10 mouse cellular contexts compared by ENCODE assay signal in genomic region chr7:35035141-35035553, GRCm38 (mm10). TPM values are rescaled to one million over a fixed set of nuclear protein-coding genes. Genes with fewer than 3 reads are reported as not detected.
DNase-seq lines count a peak whose midpoint lies in the region; ATAC-seq and TF ChIP-seq lines count a peak whose summit lies in the region.
"Had no signal": no experiment of that assay in that cellular context is flagged by ENCODE, and none has a peak within 500 bp of the region (broad histone marks: within the 10 kb centered on the region; RNA-seq: fewer than 3 reads in every experiment).

No protein-coding gene starts in this region.

- 0 out of 2 replicates have a peak overlapping the region, but pooled peaks have one; percentile 17 for H3K27ac ChIP-seq in embryonic facial prominence, embryonic 12.5 days
- H3K27ac ChIP-seq in embryonic facial prominence, embryonic 10.5 days (replicated peaks) = no peak overlapping the region
- H3K27ac ChIP-seq in midbrain, postnatal 0 days (ENCODE audit: low read depth, low read length) = no peak overlapping the region
- H3K27ac ChIP-seq in midbrain, embryonic 13.5 days = no peak overlapping the region
- peak overlapping the region; percentile 57 for H3K27ac ChIP-seq in limb, embryonic 15.5 days
- H3K27ac ChIP-seq: limb, embryonic 12.5 days had no signal

- H3K4me1 ChIP-seq in embryonic facial prominence, embryonic 12.5 days = 0 out of 2 replicates have a peak, but pooled peaks cover 12% of the 10 kb centered on the region
- H3K4me1 ChIP-seq in embryonic facial prominence, embryonic 10.5 days = peaks cover 14% of the 10 kb centered on the region
- H3K4me1 ChIP-seq in midbrain, postnatal 0 days (ENCODE audit: insufficient read depth, low read length) = peaks cover 3% of the 10 kb centered on the region
- H3K4me1 ChIP-seq in midbrain, embryonic 13.5 days (replicated peaks) = peaks cover 20% of the 10 kb centered on the region
- peaks cover 30% of the 10 kb centered on the region for H3K4me1 ChIP-seq in limb, embryonic 15.5 days

- no peak overlapping the region for H3K4me2 ChIP-seq in embryonic facial prominence, embryonic 12.5 days (replicated peaks)
- no peak overlapping the region for H3K4me2 ChIP-seq in midbrain, postnatal 0 days (ENCODE audit: low read depth, low read length, poor library complexity, severe bottlenecking)
- no peak overlapping the region for H3K4me2 ChIP-seq in midbrain, embryonic 13.5 days (replicated peaks)
- H3K4me2 ChIP-seq in limb, embryonic 15.5 days = no peak overlapping the region
- H3K4me2 ChIP-seq: limb, embryonic 12.5 days had no signal

- no peaks in the 10 kb centered on the region for H3K9me3 ChIP-seq in embryonic facial prominence, embryonic 12.5 days
- no peaks in the 10 kb centered on the region for H3K9me3 ChIP-seq in embryonic facial prominence, embryonic 10.5 days
- H3K9me3 ChIP-seq in midbrain, postnatal 0 days (ENCODE audit: low read length) = no peaks in the 10 kb centered on the region
- no peaks in the 10 kb centered on the region for H3K9me3 ChIP-seq in midbrain, embryonic 13.5 days
- H3K9me3 ChIP-seq in limb, embryonic 15.5 days = no peaks in the 10 kb centered on the region
- H3K9me3 ChIP-seq: limb, embryonic 12.5 days had no signal

- no peak for ATAC-seq in embryonic facial prominence, embryonic 12.5 days (ENCODE audit: insufficient number of reproducible peaks, insufficient read depth, low FRiP score, low TSS enrichment)
- ATAC-seq in midbrain, postnatal 0 days (ENCODE audit: low FRiP score) = no peak
- no peak for ATAC-seq in midbrain, embryonic 13.5 days
- no peak for ATAC-seq in limb, embryonic 15.5 days (ENCODE audit: insufficient number of reproducible peaks, low FRiP score, low TSS enrichment, low read depth)
- ATAC-seq in megakaryocyte, adult 5-6 weeks (ENCODE audit: poor library complexity, severe bottlenecking) = no peak
- ATAC-seq: forebrain, postnatal 0 days had no signal

- H3K9ac ChIP-seq in embryonic facial prominence, embryonic 12.5 days = no peak overlapping the region
- H3K9ac ChIP-seq in midbrain, postnatal 0 days (replicated peaks; ENCODE audit: low read length, poor library complexity, severe bottlenecking) = 0 out of 2 replicates have a peak overlapping the region, but pooled peaks have one; percentile 8
- no peak overlapping the region for H3K9ac ChIP-seq in midbrain, embryonic 13.5 days (replicated peaks)
- no peak overlapping the region for H3K9ac ChIP-seq in limb, embryonic 15.5 days
- H3K9ac ChIP-seq: forebrain, postnatal 0 days; limb, embryonic 12.5 days had no signal

- no peak overlapping the region for H3K4me3 ChIP-seq in embryonic facial prominence, embryonic 12.5 days
- no peak overlapping the region for H3K4me3 ChIP-seq in embryonic facial prominence, embryonic 10.5 days
- no peak overlapping the region for H3K4me3 ChIP-seq in midbrain, postnatal 0 days (ENCODE audit: low read depth, low read length)
- H3K4me3 ChIP-seq in midbrain, embryonic 13.5 days (replicated peaks) = no peak overlapping the region
- H3K4me3 ChIP-seq in limb, embryonic 15.5 days = no peak overlapping the region
- H3K4me3 ChIP-seq: limb, embryonic 12.5 days had no signal

- DNase-seq in embryonic facial prominence, embryonic 10.5 days (ENCODE audit: low spot score) = no peak
- peak; percentile 65 for DNase-seq in midbrain, postnatal 0 days (ENCODE audit: low spot score)
- DNase-seq in ovary, adult 18-20 months (ENCODE audit: low spot score) = no peak
- DNase-seq in right cerebral cortex, postnatal 36 days (ENCODE audit: low spot score in 2 of 2) = no peak
- DNase-seq: forebrain, postnatal 0 days had no signal

- peaks cover 40% of the 10 kb centered on the region for H3K36me3 ChIP-seq in embryonic facial prominence, embryonic 12.5 days
- peaks cover 91% of the 10 kb centered on the region for H3K36me3 ChIP-seq in embryonic facial prominence, embryonic 10.5 days (replicated peaks)
- H3K36me3 ChIP-seq in midbrain, postnatal 0 days (ENCODE audit: insufficient read depth, low read length) = peaks cover 11% of the 10 kb centered on the region; the same call in 1 of the 2 replicates
- H3K36me3 ChIP-seq in midbrain, embryonic 13.5 days = peaks cover 31% of the 10 kb centered on the region
- H3K36me3 ChIP-seq in limb, embryonic 15.5 days = peaks cover 37% of the 10 kb centered on the region

- no peak; the same call in 1 of the 2 replicates for TF ChIP-seq CTCF in midbrain, postnatal 0 days (IDR thresholded peaks at IDR 0.05)

- WGBS in embryonic facial prominence, embryonic 12.5 days = 28% methylated on average over 6 of the region's 6 CpGs
- WGBS in embryonic facial prominence, embryonic 10.5 days = 41% methylated on average over 6 of the region's 6 CpGs
- WGBS in midbrain, postnatal 0 days = 44% methylated on average over 6 of the region's 6 CpGs
- 55% methylated on average over 6 of the region's 6 CpGs for WGBS in midbrain, embryonic 13.5 days
- WGBS in limb, embryonic 15.5 days = 25% methylated on average over 6 of the region's 6 CpGs

- H3K27me3 ChIP-seq in embryonic facial prominence, embryonic 12.5 days = no peaks in the 10 kb centered on the region
- H3K27me3 ChIP-seq in embryonic facial prominence, embryonic 10.5 days (replicated peaks; ENCODE audit: low read depth, poor library complexity, severe bottlenecking) = no peaks in the 10 kb centered on the region
- no peaks in the 10 kb centered on the region for H3K27me3 ChIP-seq in midbrain, postnatal 0 days (ENCODE audit: insufficient read depth, low read length)
- H3K27me3 ChIP-seq in midbrain, embryonic 13.5 days = no peaks in the 10 kb centered on the region
- no peaks in the 10 kb centered on the region for H3K27me3 ChIP-seq in limb, embryonic 15.5 days
- H3K27me3 ChIP-seq: limb, embryonic 12.5 days had no signal

RNA-seq across cellular contexts. Expression of gene Cebpg, which starts 21.2 kb away (rescaled TPM):
- 49.9 and 55.8 TPM in 2 replicates for polyA plus RNA-seq in embryonic facial prominence, embryonic 12.5 days (2016; fragmentation: Nextera tagmentation; extraction: Ambion mirVana)
- polyA plus RNA-seq in embryonic facial prominence, embryonic 10.5 days (2016; fragmentation: Nextera tagmentation; extraction: Ambion mirVana) = 42.9 and 46.8 TPM in 2 replicates
- 13.9 and 31.9 TPM in 2 replicates for total RNA-seq in midbrain, postnatal 0 days (2014; rRNA removed)
- polyA plus RNA-seq in midbrain, postnatal 0 days (2015; fragmentation: Nextera tagmentation; extraction: Ambion mirVana) = 10.8 and 12.8 TPM in 2 replicates
- 42.4 and 46.1 TPM in 2 replicates for polyA plus RNA-seq in midbrain, embryonic 13.5 days (2015; fragmentation: Nextera tagmentation; extraction: Ambion mirVana)
- polyA plus RNA-seq in limb, embryonic 15.5 days (2015; fragmentation: Nextera tagmentation; extraction: Ambion mirVana) = 36.6 and 43.0 TPM in 2 replicates
- 29.8 and 33.5 TPM in 2 replicates for total RNA-seq in megakaryocyte, adult 5-6 weeks (2015)
- total RNA-seq in megakaryocyte, adult 5-6 weeks (2017) = 60.1 and 86.5 TPM in 2 replicates

Comparison
In these comparisons a context has a peak if more than half of its experiments do, and no peak if none do; other contexts are left out.
1. H3K27ac ChIP-seq: peak in embryonic facial prominence, embryonic 12.5 days (single experiment) and limb, embryonic 15.5 days (single experiment); none in embryonic facial prominence, embryonic 10.5 days (single experiment), midbrain, postnatal 0 days (single experiment) and midbrain, embryonic 13.5 days (single experiment).